Mouse (Mus musculus) testis, adult 2 months (tissue): Measurements from ENCODE around the gene Ccdc149.

ENCODE experiments used
- CTCF ChIP-seq: fragments of 200-500 bp; IDR thresholded peaks from 2 replicates; pipeline ENCODE4 v1.5.1; 2012; ENCODE audit warnings: low read depth, mild to moderate bottlenecking, inconsistent platforms, low read length, moderate library complexity; ENCODE audit not compliant: control insufficient read depth, insufficient read depth, insufficient replicate concordance
- POLR2A ChIP-seq: fragments of 200-500 bp; IDR thresholded peaks from 2 replicates; pipeline ENCODE4 v1.6.1; 2012; ENCODE audit warnings: low read depth, mild to moderate bottlenecking, inconsistent platforms, low read length, moderate library complexity; ENCODE audit not compliant: control insufficient read depth

- TF ChIP-seq POLR2A (no peak), CTCF (no peak)
These were observed 115.7 kb downstream of the Ccdc149 start for GRCm38 (mm10) chr5:52355612-52356011.
